Mouse (Mus musculus) liver, adult 2 months (tissue): ENCODE data around the gene Ugt1a9.

Experiments
- CTCF ChIP-seq: fragments of 200-500 bp; IDR thresholded peaks from 2 replicates; pipeline ENCODE4 v1.5.1; 2011; ENCODE audit warnings: low read depth, low read length, control low read depth
- POLR2A ChIP-seq: fragments of 200-500 bp; IDR thresholded peaks from 2 replicates; pipeline ENCODE4 v1.6.1; 2011; ENCODE audit warnings: low read length, control low read depth; ENCODE audit not compliant: insufficient read depth; ENCODE audit errors: extremely low read depth

GRCm38 (mm10) chr1:88087513-88087912 is 16.9 kb downstream of the Ugt1a9 start, which contains the start of gene Ugt1a8:
- no peak for TF ChIP-seq POLR2A
- TF ChIP-seq CTCF: no peak
